Mouse (Mus musculus): Measurements from ENCODE around the gene Gm10382.
"Not testable (repeated sequence)": the region's sequence is repeated elsewhere in the genome, so short reads cannot be mapped to it uniquely, and the experiment has no call there.

The Gm10382 gene

DNA sequence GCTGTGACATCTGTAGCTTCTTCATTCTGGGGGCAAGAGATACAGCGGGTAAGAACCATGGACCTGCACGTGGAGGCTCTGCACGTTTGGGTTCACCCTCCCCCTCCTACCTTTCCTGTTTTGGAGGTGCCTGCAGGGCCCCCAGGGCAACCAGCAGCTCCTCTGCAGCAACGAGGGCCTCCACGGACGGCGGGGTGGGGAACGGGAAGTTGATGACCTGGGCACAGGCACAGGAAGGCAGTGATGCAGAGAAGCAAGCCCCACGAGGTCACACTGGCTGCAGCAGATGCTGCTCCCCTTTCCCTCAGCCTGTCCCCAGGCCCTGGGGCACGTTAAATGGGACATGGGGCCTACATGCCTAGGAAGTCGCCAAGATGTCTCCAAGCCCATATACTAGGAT is 30.0 kb downstream of the Gm10382 start:
- DNase-seq (ENCODE audit: low spot score) = no peak

- no peak for DNase-seq (ENCODE audit: low spot score)
Measured at GRCm38 (mm10) chr5:125425698-125426276, 36.7 kb downstream of the Gm10382 start.

DNA sequence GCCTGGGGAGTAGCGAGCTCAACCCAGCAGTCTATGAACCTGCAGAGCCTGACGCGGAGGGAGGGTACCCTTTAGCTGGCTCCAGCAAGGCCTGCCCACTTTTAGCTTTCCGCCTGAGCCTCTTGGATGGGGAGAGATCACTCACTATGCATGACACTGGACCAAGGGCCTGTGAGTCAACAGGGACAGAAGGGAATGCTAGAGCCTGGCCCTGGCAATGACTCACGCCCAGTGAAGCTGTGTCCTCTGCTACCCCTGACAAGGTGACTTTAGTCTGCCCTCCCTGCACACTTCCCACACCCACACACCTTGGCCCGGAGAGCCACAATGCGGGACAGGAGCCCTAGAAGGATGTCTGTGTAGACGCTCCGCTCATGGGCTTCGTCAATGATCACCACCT is 37.2 kb downstream of the Gm10382 start:
- no peak for DNase-seq (ENCODE audit: low spot score)

DNA sequence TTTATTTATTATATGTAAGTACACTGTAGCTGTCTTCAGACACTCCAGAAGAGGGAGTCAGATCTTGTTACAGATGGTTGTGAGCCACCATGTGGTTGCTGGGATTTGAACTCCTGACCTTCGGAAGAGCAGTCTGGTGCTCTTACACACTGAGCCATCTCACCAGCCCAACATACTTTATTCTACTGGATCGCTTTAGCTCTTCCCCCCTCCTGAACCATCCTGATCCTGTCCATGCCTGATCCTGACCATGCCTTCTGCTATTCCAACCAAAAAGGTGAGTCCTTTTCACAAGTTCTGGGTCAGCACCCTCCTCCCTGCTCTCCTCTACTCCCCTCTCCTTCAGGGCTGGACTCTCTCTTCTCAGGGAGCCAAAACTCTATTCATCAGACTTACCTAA is 43.2 kb downstream of the Gm10382 start:
- not testable (repeated sequence) for DNase-seq (ENCODE audit: low spot score)

DNA sequence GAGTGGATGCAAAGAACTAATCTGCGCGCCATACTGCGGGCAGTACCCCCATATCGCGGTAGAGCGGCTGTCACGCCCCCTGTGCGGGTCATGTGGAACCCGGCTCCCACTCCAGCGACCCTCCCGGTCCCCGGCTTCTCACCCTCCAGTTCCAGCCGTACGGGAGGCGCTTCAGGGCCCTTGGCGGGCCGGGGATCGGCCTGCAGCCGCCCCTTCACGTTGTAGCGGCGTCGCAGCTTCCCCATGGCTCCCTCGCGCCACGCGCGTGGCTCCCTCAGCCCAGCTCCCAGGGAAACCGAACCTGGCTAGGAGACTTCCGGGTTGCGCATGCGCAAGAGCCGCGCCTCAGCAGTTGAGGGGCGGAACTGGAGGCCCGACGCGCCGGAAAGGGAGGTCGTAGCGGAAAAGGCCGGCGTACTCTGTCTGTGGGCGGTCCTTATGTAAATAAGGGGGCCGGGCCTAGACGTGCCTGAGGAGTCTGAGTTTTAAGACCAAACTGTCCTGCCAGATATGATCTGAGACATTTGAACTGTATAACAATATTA is 44.7 kb downstream of the Gm10382 start, which contains the start of gene Dhx37:
Gene Dhx37 (minus strand): TSS at position 329 of the 545 bp plus-strand sequence.
- peak; percentile 95 for DNase-seq (ENCODE audit: low spot score)

DNA sequence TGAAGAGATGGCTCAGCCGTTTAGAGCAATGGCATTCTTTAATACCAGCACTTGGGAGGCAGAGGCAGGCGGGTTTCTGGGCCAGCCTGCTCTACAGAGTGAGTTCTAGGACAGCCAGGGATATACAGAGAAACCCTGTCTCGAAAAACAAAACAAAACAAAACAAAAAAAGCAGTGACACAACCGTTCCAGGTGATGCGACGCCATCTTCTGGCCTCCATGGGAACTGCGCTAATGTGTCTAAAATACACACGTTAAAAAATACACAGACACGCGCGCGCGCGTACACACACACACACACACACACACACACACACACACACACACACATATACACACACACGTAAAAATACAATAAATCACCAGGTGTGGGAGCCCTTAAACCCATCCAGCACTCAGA is 45.2 kb downstream of the Gm10382 start:
- DNase-seq (ENCODE audit: low spot score) = not testable (repeated sequence)
